Mouse (Mus musculus): Measurements from ENCODE around the gene Grm4.
A peak's percentile ranks its signal among the peaks of the same experiment; 100 is the strongest.

DNA sequence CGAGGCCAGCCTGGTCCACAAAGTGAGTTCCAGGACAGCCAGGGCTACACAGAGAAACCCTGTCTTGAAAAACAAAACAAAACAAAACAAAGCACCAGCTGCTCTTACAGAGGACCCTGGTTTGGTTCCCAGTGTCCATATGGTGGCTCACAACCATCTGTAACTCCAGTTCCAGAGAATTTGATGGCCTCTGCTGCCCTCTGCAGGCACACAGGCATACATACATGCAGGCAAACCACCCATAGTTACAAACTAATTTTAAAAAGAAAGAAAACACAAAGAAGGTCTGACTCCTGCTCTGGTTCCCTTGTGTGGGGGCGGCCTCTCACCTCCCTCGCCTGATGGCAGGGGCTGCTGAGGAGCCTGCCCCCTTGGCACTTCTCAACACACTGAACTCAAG is 12.2 kb upstream of the Grm4 start:
- TF ChIP-seq CTCF (IDR thresholded peaks at IDR 0.05; ENCODE audit: low read depth) (peak; percentile 55), EP300 (IDR thresholded peaks at IDR 0.05; ENCODE audit: low read depth) (no peak)

Measured in liver, embryonic 14.5 days (tissue).